Mouse (Mus musculus): Measurements from ENCODE around the gene Nsl1.

GRCm38 (mm10) chr1:191095019-191095418 is 32.2 kb downstream of the Nsl1 start:
- no peak for TF ChIP-seq ZNF384 (IDR thresholded peaks at IDR 0.05; ENCODE audit: low read depth, low read length)
- TF ChIP-seq MAFK (IDR thresholded peaks at IDR 0.05; ENCODE audit: insufficient read depth, low read depth, low read length): no peak

Data from ES-E14 (cell line).